Mouse (Mus musculus): Measurements from ENCODE around the gene Actn4.

- TF ChIP-seq CTCF (IDR thresholded peaks at IDR 0.05; ENCODE audit: control insufficient read depth, insufficient read depth, insufficient read length) = no peak
- no peak for TF ChIP-seq USF1 (IDR thresholded peaks at IDR 0.05; ENCODE audit: low read depth)
- no peak for TF ChIP-seq MAX (IDR thresholded peaks at IDR 0.05)
- TF ChIP-seq MYOD1 (IDR thresholded peaks at IDR 0.05; ENCODE audit: control insufficient read depth, insufficient read length, low read depth) = no peak
- no peak for TF ChIP-seq MYOG (IDR thresholded peaks at IDR 0.05; ENCODE audit: control insufficient read depth, extremely low read depth, insufficient read length)
Measured at GRCm38 (mm10) chr7:28958770-28959169, 3.4 kb downstream of the Actn4 start.
